ENCODE assay signal across 8 mouse cellular contexts in the genomic region with DNA sequence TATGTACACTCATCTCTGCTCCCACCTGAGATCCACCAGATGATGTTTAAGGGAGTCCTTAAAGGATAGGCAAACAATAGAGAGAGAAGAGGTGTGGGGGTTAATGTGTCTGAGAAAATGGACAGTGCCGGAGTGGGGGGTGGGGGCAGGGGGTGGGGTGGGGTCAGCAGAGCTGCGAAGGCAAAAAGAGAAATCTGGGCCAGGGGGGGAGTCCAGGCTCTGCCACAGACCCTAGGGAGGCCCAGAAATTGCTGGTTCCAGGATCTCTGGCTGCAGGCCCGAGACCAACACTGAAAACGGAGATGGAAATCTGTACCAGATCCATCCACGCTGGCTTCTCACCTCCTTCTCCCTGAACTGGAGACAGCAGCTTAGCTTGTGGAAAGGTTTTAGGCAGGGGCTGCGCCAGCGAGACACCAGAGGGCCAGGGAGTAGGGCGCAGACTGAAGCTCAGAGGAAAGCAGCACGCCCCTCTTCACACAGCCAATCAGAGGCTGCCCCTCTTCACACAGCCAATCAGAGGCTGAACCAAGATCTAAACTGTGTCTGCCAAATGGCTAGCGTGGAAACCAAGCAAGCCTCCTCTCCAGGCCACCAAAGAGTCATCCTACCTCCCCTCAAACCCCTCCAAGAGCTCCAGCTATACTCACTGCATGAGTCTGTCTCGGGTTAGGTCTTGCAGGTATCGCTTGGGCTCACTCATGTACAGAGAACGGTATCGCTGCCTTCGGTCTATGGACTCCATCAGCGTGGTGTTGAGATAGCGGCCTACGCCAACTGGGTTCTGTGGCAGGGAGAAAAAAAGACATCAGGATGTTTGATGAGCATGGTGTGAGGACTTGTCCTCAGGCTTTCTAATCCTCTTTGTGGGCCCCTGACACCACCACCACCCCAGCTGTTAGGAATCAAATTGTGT. TPM values are rescaled to one million over a fixed set of nuclear protein-coding genes. Genes with fewer than 3 reads are reported as not detected.
DNase-seq lines count a peak whose midpoint lies in the region; ATAC-seq and TF ChIP-seq lines count a peak whose summit lies in the region.

No protein-coding gene starts in this region.

- peak; percentile 86 for DNase-seq in heart, embryonic 10.5 days (ENCODE audit: low spot score)
- no peak for DNase-seq in heart, postnatal 4 days
- DNase-seq in brain, embryonic 14.5 days (ENCODE audit: low read depth), result peak; percentile 82
- DNase-seq in hindbrain, embryonic 14.5 days (ENCODE audit: low spot score), result peak; percentile 55
- no peak for DNase-seq in layer of hippocampus, adult 8-10 months (ENCODE audit: low spot score in 2 of 2)
- no peak for DNase-seq in gastrocnemius, adult 8-10 months (ENCODE audit: low spot score in 2 of 2)
- DNase-seq in urinary bladder, postnatal 14 days (ENCODE audit: low spot score), result no peak

- H3K4me2 ChIP-seq in hindbrain, embryonic 14.5 days (replicated peaks), result peak overlapping the region; percentile 36
- peak overlapping the region; percentile 35 for H3K4me2 ChIP-seq in midbrain, embryonic 12.5 days (replicated peaks)

- 37% methylated on average over 18 of the region's 18 CpGs for WGBS in heart, embryonic 10.5 days
- WGBS in hindbrain, embryonic 14.5 days, result 42% methylated on average over 18 of the region's 18 CpGs
- 44% methylated on average over 18 of the region's 18 CpGs for WGBS in midbrain, embryonic 12.5 days

- H3K4me1 ChIP-seq in heart, embryonic 10.5 days, result peaks cover 11% of the 10 kb centered on the region
- H3K4me1 ChIP-seq in hindbrain, embryonic 14.5 days (replicated peaks; ENCODE audit: control insufficient read depth, insufficient read depth, low read length), result 0 out of 2 replicates have a peak, but pooled peaks cover 5% of the 10 kb centered on the region
- 0 out of 2 replicates have a peak, but pooled peaks cover 2% of the 10 kb centered on the region for H3K4me1 ChIP-seq in midbrain, embryonic 12.5 days

- no peak for TF ChIP-seq CTCF in brain, embryonic 14.5 days (IDR thresholded peaks at IDR 0.05; ENCODE audit: borderline replicate concordance, extremely low read depth, insufficient read depth, insufficient read length)

- peak overlapping the region; percentile 64 for H3K27ac ChIP-seq in heart, embryonic 10.5 days
- H3K27ac ChIP-seq in hindbrain, embryonic 14.5 days, result no peak overlapping the region
- no peak overlapping the region for H3K27ac ChIP-seq in midbrain, embryonic 12.5 days (replicated peaks)

- H3K9me3 ChIP-seq in heart, embryonic 10.5 days, result no peaks in the 10 kb centered on the region
- H3K9me3 ChIP-seq in hindbrain, embryonic 14.5 days (ENCODE audit: control insufficient read depth, low read length), result no peaks in the 10 kb centered on the region
- H3K9me3 ChIP-seq in midbrain, embryonic 12.5 days, result no peaks in the 10 kb centered on the region

- H3K27me3 ChIP-seq in heart, embryonic 10.5 days (ENCODE audit: insufficient read depth, poor library complexity, severe bottlenecking), result no peaks in the 10 kb centered on the region; the same call in none of the 2 replicates
- no peaks in the 10 kb centered on the region for H3K27me3 ChIP-seq in hindbrain, embryonic 14.5 days (ENCODE audit: control insufficient read depth, insufficient read depth, low read length)
- H3K27me3 ChIP-seq in midbrain, embryonic 12.5 days, result no peaks in the 10 kb centered on the region

- H3K9ac ChIP-seq in hindbrain, embryonic 14.5 days, result 0 out of 2 replicates have a peak overlapping the region, but pooled peaks have one; percentile 34
- no peak overlapping the region for H3K9ac ChIP-seq in midbrain, embryonic 12.5 days (replicated peaks)

- H3K4me3 ChIP-seq in heart, embryonic 10.5 days, result peak overlapping the region; percentile 43
- peak overlapping the region; percentile 2; the same call in 1 of the 2 replicates for H3K4me3 ChIP-seq in hindbrain, embryonic 14.5 days (replicated peaks; ENCODE audit: low read length)
- 0 out of 2 replicates have a peak overlapping the region, but pooled peaks have one; percentile 13 for H3K4me3 ChIP-seq in midbrain, embryonic 12.5 days

- no peaks in the 10 kb centered on the region for H3K36me3 ChIP-seq in heart, embryonic 10.5 days
- H3K36me3 ChIP-seq in hindbrain, embryonic 14.5 days (replicated peaks; ENCODE audit: control insufficient read depth, insufficient read depth), result no peaks in the 10 kb centered on the region
- no peaks in the 10 kb centered on the region for H3K36me3 ChIP-seq in midbrain, embryonic 12.5 days

- TF ChIP-seq POLR2A in brain, embryonic 14.5 days (IDR thresholded peaks at IDR 0.05; ENCODE audit: borderline replicate concordance, extremely low read depth, insufficient read depth, insufficient read length, poor library complexity, severe bottlenecking), result no peak

- peak; percentile 88 for ATAC-seq in hindbrain, embryonic 14.5 days (ENCODE audit: low FRiP score)
- ATAC-seq in midbrain, embryonic 12.5 days (ENCODE audit: low FRiP score, low read depth), result peak; percentile 91

RNA-seq across cellular contexts. Expression of a gene that starts 10.1 kb away (rescaled TPM):
- 0.80 TPM in 1 of 2 replicates, not detected in the other for polyA plus RNA-seq in heart, embryonic 10.5 days (2016; fragmentation: Nextera tagmentation; extraction: Ambion mirVana)
- not detected for total RNA-seq in heart, postnatal 4 days (2021)
- 0.05 TPM in 1 of 2 replicates, not detected in the other for polyA plus RNA-seq in brain, embryonic 14.5 days (2012; rRNA removed)
- polyA plus RNA-seq in hindbrain, embryonic 14.5 days (2014; fragmentation: Nextera tagmentation; extraction: Ambion mirVana), result not detected in 2 replicates
- 0.27 and 0.79 TPM in 2 replicates for polyA plus RNA-seq in midbrain, embryonic 12.5 days (2016; fragmentation: Nextera tagmentation; extraction: Ambion mirVana)
- total RNA-seq in layer of hippocampus, adult 8-10 months (2022), result not detected
- total RNA-seq in gastrocnemius, adult 8-10 months (2022), result not detected

RNA-seq across cellular contexts. Expression of a gene that starts 15.3 kb away (rescaled TPM):
- 0.23 and 0.79 TPM in 2 replicates for polyA plus RNA-seq in heart, embryonic 10.5 days (2016; fragmentation: Nextera tagmentation; extraction: Ambion mirVana)
- under 1 TPM; 0.38 to 0.45 TPM for total RNA-seq in heart, postnatal 4 days (2021)
- polyA plus RNA-seq in brain, embryonic 14.5 days (2012; rRNA removed), result 1.8 and 2.2 TPM in 2 replicates
- 1.6 and 1.9 TPM in 2 replicates for polyA plus RNA-seq in hindbrain, embryonic 14.5 days (2014; fragmentation: Nextera tagmentation; extraction: Ambion mirVana)
- 0.40 and 0.58 TPM in 2 replicates for polyA plus RNA-seq in midbrain, embryonic 12.5 days (2016; fragmentation: Nextera tagmentation; extraction: Ambion mirVana)
- total RNA-seq in layer of hippocampus, adult 8-10 months (2022), result under 1 TPM; 0.55 to 0.60 (median 0.58) TPM
- not detected for total RNA-seq in gastrocnemius, adult 8-10 months (2022)

RNA-seq across cellular contexts. Expression of a gene that starts 44.0 kb away (rescaled TPM):
- 14.9 and 16.9 TPM in 2 replicates for polyA plus RNA-seq in heart, embryonic 10.5 days (2016; fragmentation: Nextera tagmentation; extraction: Ambion mirVana)
- 1 to 10 TPM; 6.7 to 7.4 TPM for total RNA-seq in heart, postnatal 4 days (2021)
- 9.9 and 13.7 TPM in 2 replicates for polyA plus RNA-seq in brain, embryonic 14.5 days (2012; rRNA removed)
- 10.1 and 11.0 TPM in 2 replicates for polyA plus RNA-seq in hindbrain, embryonic 14.5 days (2014; fragmentation: Nextera tagmentation; extraction: Ambion mirVana)
- 12.0 and 13.3 TPM in 2 replicates for polyA plus RNA-seq in midbrain, embryonic 12.5 days (2016; fragmentation: Nextera tagmentation; extraction: Ambion mirVana)
- total RNA-seq in layer of hippocampus, adult 8-10 months (2022), result 1 to 10 TPM; 5.1 to 9.5 (median 8.5) TPM
- 1 to 10 TPM; 1.7 to 5.9 (median 3.7) TPM for total RNA-seq in gastrocnemius, adult 8-10 months (2022)

RNA-seq across cellular contexts. Expression of a gene that starts 46.1 kb away (rescaled TPM):
- polyA plus RNA-seq in heart, embryonic 10.5 days (2016; fragmentation: Nextera tagmentation; extraction: Ambion mirVana), result 6.1 and 9.7 TPM in 2 replicates
- 10 to 100 TPM; 31.9 to 34.3 TPM for total RNA-seq in heart, postnatal 4 days (2021)
- 73.8 and 89.2 TPM in 2 replicates for polyA plus RNA-seq in brain, embryonic 14.5 days (2012; rRNA removed)
- polyA plus RNA-seq in hindbrain, embryonic 14.5 days (2014; fragmentation: Nextera tagmentation; extraction: Ambion mirVana), result 25.7 and 27.1 TPM in 2 replicates
- 6.7 and 7.7 TPM in 2 replicates for polyA plus RNA-seq in midbrain, embryonic 12.5 days (2016; fragmentation: Nextera tagmentation; extraction: Ambion mirVana)
- total RNA-seq in layer of hippocampus, adult 8-10 months (2022), result 10 to 100 TPM; 66.0 to 86.5 (median 75.9) TPM
- 1 to 10 TPM; 1.2 to 2.5 (median 1.8) TPM for total RNA-seq in gastrocnemius, adult 8-10 months (2022)

Comparison
In these comparisons a context has a peak if more than half of its experiments do, and no peak if none do; other contexts are left out.
1. DNase-seq: peak in heart, embryonic 10.5 days (single experiment), brain, embryonic 14.5 days (single experiment) and hindbrain, embryonic 14.5 days (single experiment); none in heart, postnatal 4 days (single experiment), layer of hippocampus, adult 8-10 months (0 of 2), gastrocnemius, adult 8-10 months (0 of 2) and urinary bladder, postnatal 14 days (single experiment).
2. Peak in every context shown above with its lines, with median percentiles within 50 percentile points of each other: H3K4me3 ChIP-seq.